Mouse (Mus musculus) inflammation-experienced regulatory T-cells (primary cell): ENCODE measurements around the gene Fgfr2. TPM values are rescaled to one million over a fixed set of nuclear protein-coding genes. Genes with fewer than 3 reads are reported as not detected.

Source experiments
- polyA plus RNA-seq, 2 experiments: library from polyadenylated mRNA; unstranded; fragments of 100-300 nt; shearing (Covaris generic); gene quantifications; one replicate each; pipeline ENCODE4 v1.2.1; 2017

Fgfr2 gene
- polyA plus RNA-seq, 2 experiments from 2014 or later: 1.0 to 3.8 TPM

Other genes with a start within 250 kb of the Fgfr2 start
- gene Zranb1, start 192.2 kb downstream of the Fgfr2 start, polyA plus RNA-seq: 10 to 100 TPM; 27.6 to 28.8 TPM
- 1 to 10 TPM; 1.4 to 3.3 TPM for gene Ctbp2, start 1.0 kb upstream of the Fgfr2 start, polyA plus RNA-seq